Mouse (Mus musculus) adipose tissue, adult 10 weeks (tissue): Measurements from ENCODE around the gene Olfr553. TPM values are rescaled to one million over a fixed set of nuclear protein-coding genes. Genes with fewer than 3 reads are reported as not detected.

Experiments
- polyA plus RNA-seq: library from polyadenylated mRNA; stranded (reverse); fragments of 350-450 nt; fragmentation: Illumina TruSeq; extraction: RNeasy Lipid Tissue Mini Kit (QIAGEN cat#74804); gene quantifications from one replicate; pipeline ENCODE4 v1.2.3, GENCODE M21; 2014; ENCODE audit warnings: low read depth, low replicate concordance

Olfr553 gene
- polyA plus RNA-seq: not detected

DNA sequence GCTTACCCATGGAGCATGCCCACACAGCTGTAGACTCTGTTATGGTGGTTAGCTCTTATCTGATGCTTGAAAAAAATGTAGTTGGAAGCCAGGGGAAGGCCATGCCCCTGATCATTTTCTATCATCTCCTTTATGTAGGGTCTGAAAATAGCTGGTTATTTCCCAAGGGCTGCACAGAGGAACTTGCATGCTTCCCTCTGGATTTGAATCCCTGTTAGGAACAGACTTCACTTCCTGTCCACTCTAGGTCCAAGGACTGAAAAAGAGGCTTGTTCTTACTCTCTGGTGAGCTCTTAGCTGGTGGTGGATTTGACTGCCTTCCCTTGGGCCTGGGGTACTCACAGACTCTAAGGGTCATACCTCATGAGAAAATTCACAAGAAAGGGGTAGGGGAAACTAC, at the start of gene Olfr553:
Olfr553 (minus strand) TSS at position 101 of the 400 bp plus-strand sequence.

GRCm38 (mm10) chr7:102664599-102664998, 46.6 kb upstream of the Olfr553 start, which contains the start of gene Olfr556:
TSS of gene Olfr556 (plus strand) at chr7:102664899.

GRCm38 (mm10) chr7:102658523-102658922, 40.5 kb upstream of the Olfr553 start, which contains the start of gene Olfr555:
TSS of gene Olfr555 (plus strand) at chr7:102658823.

GRCm38 (mm10) chr7:102638132-102638531, 20.1 kb upstream of the Olfr553 start, which contains the start of gene Olfr554:
TSS of gene Olfr554 (plus strand) at chr7:102638432.

GRCm38 (mm10) chr7:102597378-102598031, 20.5 kb downstream of the Olfr553 start, which contains the start of gene Olfr552:
TSS of gene Olfr552 (plus strand) at chr7:102597770.

DNA sequence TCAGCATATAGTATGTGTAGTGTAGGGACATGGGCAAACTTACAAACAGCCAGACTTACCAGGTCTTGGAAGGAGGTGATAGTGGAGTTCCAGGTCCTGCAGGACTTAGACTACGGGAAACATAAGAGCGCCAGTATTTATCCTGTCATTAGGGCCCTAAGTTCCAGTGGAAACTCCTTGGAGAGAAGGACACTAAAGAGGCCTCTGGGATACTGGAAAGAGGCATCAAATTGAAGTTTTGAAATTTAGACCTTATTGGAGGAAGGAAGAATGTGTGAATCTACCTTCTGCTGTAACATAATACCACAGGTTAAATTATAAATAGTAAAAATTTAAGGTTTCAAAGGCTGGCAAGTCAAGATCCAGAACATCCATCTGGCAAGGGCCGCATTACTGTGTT, 26.2 kb downstream of the Olfr553 start, which contains the start of gene Olfr551:
Olfr551 (minus strand) TSS at position 101 of the 400 bp plus-strand sequence.

DNA sequence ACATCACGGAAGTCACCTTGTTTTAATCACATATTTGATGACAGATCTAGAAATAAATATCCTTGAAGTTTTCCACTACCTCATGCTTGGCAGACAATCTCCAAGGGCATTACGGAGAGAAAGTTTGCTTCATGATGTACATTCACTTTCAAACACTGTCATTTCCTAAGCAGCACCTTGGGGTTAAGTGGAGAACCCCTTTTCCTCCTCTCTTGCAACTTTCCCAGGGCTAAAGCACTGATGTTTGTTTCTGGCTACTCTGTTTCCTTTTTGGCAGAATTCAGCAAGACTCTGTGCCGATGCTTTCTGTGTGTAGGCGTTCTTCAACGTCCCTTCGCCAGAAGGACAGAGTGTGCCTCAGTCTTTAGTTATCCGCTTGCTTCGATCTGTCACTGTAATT, 46.9 kb downstream of the Olfr553 start, which contains the start of gene Olfr550:
Olfr550 (plus strand) TSS at position 301 of the 400 bp plus-strand sequence.

GRCm38 (mm10) chr7:102564999-102565997, 52.7 kb downstream of the Olfr553 start, which contains the start of gene Trim21:
TSS of gene Trim21 (minus strand) at chr7:102565486.

Other genes with a start within 250 kb of the Olfr553 start
- gene Rrm1, start 176.5 kb downstream of the Olfr553 start, polyA plus RNA-seq: 20.0 TPM
- gene Olfr543, start 136.5 kb downstream of the Olfr553 start, polyA plus RNA-seq: 0.56 TPM
- not detected for gene Olfr544, start 129.9 kb downstream of the Olfr553 start, polyA plus RNA-seq
- gene Olfr545, start 118.6 kb downstream of the Olfr553 start, polyA plus RNA-seq: not detected
- gene Olfr547, start 83.5 kb downstream of the Olfr553 start, polyA plus RNA-seq: not detected
- not detected for gene Olfr548-ps1, start 77.3 kb downstream of the Olfr553 start, polyA plus RNA-seq
- not detected for gene Olfr549, start 68.3 kb downstream of the Olfr553 start, polyA plus RNA-seq
- 11.5 TPM for gene Trim21, start 52.7 kb downstream of the Olfr553 start, polyA plus RNA-seq
- gene Olfr550, start 46.8 kb downstream of the Olfr553 start, polyA plus RNA-seq: not detected
- gene Olfr551, start 26.3 kb downstream of the Olfr553 start, polyA plus RNA-seq: not detected
- not detected for gene Olfr552, start 20.4 kb downstream of the Olfr553 start, polyA plus RNA-seq
- gene Olfr554, start 20.2 kb upstream of the Olfr553 start, polyA plus RNA-seq: not detected
- not detected for gene Olfr555, start 40.6 kb upstream of the Olfr553 start, polyA plus RNA-seq
- not detected for gene Olfr556, start 46.7 kb upstream of the Olfr553 start, polyA plus RNA-seq
- gene Trim68, start 69.1 kb upstream of the Olfr553 start, polyA plus RNA-seq: 32.3 TPM
- not detected for gene Olfr557, start 77.7 kb upstream of the Olfr553 start, polyA plus RNA-seq
- gene Olfr558, start 84.0 kb upstream of the Olfr553 start, polyA plus RNA-seq: 1.8 TPM
- gene Olfr33, start 100.9 kb upstream of the Olfr553 start, polyA plus RNA-seq: not detected
- gene Olfr559, start 109.3 kb upstream of the Olfr553 start, polyA plus RNA-seq: not detected
- gene Olfr560, start 141.1 kb upstream of the Olfr553 start, polyA plus RNA-seq: not detected
- gene Olfr78, start 141.3 kb upstream of the Olfr553 start, polyA plus RNA-seq: 1.7 TPM
- gene Olfr561, start 153.0 kb upstream of the Olfr553 start, polyA plus RNA-seq: not detected
- gene Olfr564, start 185.3 kb upstream of the Olfr553 start, polyA plus RNA-seq: not detected
- gene Olfr566, start 240.5 kb upstream of the Olfr553 start, polyA plus RNA-seq: not detected